Mouse (Mus musculus) liver, postnatal 0 days (tissue): ENCODE data around the gene Mall.

Experiments used
- CTCF ChIP-seq: sonication (generic); IDR thresholded peaks from 2 replicates; pipeline ENCODE4 v1.5.1; 2016; ENCODE audit warnings: antibody characterized with exemption, low read depth
- EP300 ChIP-seq: IDR thresholded peaks from 2 replicates; pipeline ENCODE4 v1.6.1; 2016; ENCODE audit warnings: antibody characterized with exemption, low read depth, mild to moderate bottlenecking

- no peak for TF ChIP-seq CTCF
- TF ChIP-seq EP300: no peak
Measured at GRCm38 (mm10) chr2:127728661-127729450, 876 bp downstream of the Mall start.
